Mouse (Mus musculus) urinary bladder, postnatal 25 days (tissue): ENCODE measurements around the gene Inafm1.
"Not testable (repeated sequence)": the region's sequence is repeated elsewhere in the genome, so short reads cannot be mapped to it uniquely, and the experiment has no call there.

Source experiments
- DNase-seq: peaks from one replicate; pipeline ENCODE4 v3.0.0; 2022; ENCODE audit warnings: low spot score

Inafm1 gene

GRCm38 (mm10) chr7:16297616-16298015 is 24.2 kb upstream of the Inafm1 start:
- no peak for DNase-seq

DNA sequence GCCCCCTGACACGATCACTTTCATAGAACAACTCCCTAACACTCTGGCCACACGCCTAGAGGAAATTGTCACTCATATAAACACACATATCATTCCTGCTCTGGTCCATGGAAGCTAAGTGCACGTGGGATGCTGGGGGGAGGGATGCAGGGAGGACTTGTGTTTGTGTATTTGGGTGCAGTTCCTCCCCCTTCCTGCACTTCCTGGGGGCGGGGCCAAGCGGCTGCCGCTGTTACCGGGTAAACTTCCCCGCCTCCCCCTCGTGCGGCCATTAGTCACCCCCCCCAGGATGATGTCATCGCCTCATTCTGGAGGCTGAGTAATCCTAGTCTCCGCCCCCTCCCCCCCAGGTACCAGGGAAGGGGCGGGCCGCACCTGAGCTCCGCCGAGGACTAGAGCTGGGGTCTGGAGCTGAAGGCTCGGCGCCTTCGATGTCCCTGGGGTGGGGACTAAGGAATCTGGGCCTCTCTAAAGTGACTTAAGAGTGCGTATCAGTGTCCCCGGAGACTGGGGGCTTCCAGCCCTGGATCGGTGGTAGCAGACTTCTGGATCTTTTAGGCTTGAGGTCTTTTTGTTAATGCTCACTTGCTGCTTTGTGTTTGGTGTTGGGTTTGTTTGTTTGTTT is 23.5 kb upstream of the Inafm1 start:
- peak; percentile 89 for DNase-seq

DNA sequence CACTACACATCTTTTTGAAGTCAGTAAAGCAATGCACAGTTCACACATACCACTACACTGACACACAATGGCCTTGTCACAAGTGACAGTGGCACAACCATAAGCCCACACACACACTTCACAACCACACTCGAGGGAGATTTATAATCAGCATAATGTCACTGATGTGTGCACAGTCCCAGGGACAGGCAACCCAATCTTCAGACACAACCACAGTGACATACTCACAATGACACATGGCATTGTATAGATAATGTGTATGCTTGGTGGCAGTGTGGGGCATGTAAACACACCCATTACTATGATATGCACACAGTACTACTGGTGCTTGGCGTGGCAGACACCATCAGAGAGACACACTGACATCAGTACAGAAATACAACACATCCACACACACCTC is 22.7 kb upstream of the Inafm1 start:
- DNase-seq, result no peak

DNA sequence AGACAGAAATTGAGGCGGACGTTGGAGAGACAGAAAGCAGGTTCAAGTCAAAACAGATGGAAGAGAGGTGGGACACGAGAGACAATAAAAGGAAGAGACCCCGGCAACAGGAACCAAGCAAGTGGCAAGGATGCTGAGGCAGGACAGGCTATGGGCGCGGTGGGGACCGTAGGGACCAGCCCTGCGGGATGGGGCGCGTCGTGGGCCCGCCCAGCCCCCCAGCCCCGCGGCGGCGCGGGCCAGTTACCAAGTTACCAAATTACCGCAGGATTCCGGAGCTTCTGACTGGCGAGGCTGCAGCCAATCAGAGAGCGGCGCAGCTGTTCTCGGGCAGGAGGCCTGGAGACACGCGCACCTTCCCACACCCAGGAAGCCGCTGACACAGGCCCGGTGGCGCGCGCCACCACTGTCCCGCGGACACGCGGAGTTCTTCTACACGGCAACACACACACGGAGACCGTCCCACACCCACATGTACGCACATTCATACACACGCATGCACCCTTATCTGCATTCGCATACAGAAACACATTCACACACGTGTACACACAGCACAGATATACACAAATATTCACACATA is 22.0 kb upstream of the Inafm1 start:
- peak; percentile 64 for DNase-seq

- DNase-seq, result peak; percentile 92
Measured at GRCm38 (mm10) chr7:16294837-16295236, 21.4 kb upstream of the Inafm1 start.

DNA sequence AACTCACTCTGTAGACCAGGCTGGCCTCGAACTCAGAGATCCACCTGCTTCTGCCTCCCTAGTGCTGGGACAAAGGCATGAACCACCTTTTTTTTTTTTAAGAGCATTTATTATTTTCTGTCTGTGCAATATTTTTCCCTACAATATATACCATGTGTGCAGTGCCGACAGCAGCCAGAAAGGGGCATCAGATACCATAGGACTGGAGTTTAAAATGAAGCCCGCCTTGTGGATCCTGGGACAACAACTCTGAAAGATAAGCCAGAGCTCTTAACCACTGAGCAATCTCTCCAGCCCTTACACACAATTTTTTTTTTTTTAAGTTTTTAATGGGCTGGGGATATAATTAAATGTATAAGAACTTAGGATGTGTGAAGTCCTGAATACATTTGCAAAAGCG is 20.9 kb upstream of the Inafm1 start:
- no peak for DNase-seq

DNA sequence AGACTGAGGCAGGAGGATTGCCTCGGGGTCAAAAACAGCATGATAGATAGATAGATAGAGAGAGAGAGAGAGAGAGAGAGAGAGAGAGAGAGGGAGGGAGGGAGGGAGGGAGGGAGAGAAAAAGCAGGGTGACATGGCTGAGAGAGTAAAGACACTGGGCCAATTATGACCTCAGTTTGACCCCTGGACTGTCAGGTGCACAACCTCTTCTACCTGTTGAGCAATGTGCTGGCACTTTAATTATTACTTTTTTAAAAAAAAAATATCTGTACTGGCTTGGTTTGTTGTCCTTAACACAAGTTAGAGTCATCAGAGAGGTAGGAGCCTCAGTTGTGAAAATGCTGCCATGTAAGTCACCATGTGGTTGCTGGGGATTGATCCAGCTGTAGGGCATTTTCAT is 14.4 kb upstream of the Inafm1 start:
- DNase-seq, result no peak

GRCm38 (mm10) chr7:16287016-16287415 is 13.6 kb upstream of the Inafm1 start:
- DNase-seq, result no peak

GRCm38 (mm10) chr7:16286026-16286961 is 12.9 kb upstream of the Inafm1 start, which contains the start of gene Ccdc9:
Ccdc9 (minus strand) TSS chr7:16286795.
- DNase-seq, result peak; percentile 100

- peak; percentile 72 for DNase-seq
Measured at GRCm38 (mm10) chr7:16285450-16286025, 12.1 kb upstream of the Inafm1 start.

DNA sequence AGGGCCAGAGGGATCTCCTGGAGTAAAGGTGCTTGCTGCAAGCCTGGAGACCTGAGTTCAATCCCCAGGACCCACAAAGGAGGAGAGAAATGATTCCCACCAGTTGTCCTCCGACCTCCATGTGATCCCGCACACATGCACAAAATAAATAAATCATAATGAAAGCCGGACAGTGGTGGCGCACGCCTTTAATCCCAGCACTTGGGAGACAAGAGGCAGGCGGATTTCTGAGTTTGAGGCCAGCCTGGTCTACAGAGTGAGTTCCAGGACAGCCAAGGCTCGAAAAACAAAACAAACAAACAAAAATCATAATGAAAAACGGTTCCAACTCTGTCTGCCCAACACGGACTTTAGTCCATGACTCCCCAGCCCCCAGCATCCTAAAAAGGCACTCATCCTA is 11.5 kb upstream of the Inafm1 start:
- DNase-seq, result no peak

DNA sequence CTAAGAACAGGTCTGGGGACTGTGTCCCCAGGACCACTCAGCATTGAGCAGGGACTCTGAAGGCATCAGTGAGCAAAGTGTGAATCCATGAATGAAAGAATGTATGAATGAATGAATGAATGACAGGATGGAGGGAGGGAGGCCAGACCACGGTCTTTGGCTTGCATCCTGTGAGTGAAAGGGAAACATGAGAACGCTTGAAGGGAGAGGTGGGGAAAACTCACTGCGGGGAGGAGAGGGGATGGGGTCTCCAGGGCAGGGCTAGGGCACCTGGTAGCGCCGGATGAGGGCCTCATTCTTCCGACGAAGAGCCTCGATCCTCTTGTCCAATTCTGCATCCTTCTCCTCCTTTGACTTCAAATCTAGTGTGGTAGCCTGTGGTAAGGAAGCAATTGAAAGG is 10.6 kb upstream of the Inafm1 start:
- no peak for DNase-seq

DNA sequence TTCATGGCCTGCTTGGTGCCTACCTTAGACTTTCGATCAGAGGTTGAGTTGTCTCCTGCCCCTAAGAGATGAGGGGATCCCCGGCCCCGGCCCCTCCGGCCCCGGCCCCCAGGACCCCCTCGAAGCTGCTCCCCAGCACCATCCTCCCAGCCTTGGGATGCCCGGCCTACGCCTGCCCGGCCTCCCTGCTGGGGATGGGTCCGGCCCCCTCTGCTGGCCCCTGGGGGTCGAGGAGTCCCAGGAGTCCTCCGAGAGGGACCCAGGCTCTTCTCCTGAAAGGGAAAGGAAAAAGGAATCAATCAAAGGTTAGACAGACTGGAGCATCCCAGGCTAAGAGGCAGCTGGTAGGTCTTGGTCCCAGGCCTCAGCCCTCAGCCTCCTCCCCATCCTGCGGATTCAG is 8.9 kb upstream of the Inafm1 start:
- DNase-seq, result no peak

DNA sequence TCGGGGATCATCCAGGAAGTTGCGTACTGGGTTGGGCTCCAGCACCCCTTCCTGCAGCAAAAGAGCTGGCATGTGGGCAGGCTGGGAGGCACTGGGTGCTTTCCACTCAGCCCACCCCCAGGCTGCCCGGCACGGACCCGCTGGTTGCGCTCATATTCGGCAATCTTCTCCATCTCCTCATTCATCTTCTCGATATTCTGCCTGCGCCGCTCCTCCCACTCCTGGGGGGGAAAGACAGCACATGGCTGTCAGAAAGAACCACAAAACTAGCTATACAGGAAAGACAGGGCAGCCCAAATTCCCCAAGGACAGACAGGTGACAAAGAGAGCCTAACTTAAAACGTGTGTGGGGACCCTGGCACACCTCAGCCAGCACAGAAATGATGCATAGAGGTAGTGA is 7.3 kb upstream of the Inafm1 start:
- DNase-seq, result no peak

DNA sequence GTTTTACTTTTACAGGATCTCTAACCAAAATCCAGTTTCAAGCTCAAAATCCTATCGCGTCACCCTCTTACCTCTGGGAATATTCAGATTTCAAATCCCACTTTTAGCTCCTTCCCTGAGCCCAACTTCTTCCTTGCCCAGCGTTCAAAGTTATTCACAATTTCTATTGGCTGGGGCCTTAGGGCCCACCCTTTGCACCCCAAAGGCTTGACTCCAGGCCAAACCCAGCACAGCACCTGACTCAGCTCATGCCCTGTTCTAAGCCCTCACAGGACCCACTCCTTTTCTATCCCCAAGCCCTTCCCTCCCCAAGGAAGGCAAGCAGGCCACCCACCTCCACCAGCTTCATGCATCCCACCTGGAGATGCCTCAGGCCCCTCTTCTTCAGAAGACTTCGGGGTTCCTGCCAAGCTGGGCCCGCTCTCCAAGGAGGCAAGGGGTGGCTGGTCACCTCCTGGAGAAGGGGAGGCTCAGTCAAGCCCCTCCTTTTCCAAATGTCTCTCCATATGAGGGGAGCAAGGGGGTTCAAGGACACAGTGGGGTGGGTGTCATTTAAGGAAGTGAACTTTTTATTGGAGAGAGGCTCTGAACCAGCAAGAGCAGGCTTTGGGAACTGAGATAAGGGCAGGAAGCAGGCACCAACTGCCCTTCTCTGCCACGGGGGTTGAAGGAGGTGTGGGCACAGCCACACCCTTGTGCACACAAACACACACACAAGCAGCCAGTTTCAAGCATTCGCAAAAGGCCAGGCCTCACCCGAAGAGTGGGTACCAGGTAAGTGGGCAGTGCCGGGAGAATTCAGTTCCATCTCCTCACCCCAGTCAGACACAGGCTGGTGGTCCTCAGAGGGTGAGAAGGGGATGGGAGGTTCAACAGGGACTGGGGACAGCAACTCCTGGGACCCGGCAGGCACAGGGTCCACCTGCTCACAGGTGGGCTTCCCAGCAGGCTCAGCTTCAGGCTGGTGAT is 1.8 kb upstream of the Inafm1 start:
- DNase-seq, result no peak

DNA sequence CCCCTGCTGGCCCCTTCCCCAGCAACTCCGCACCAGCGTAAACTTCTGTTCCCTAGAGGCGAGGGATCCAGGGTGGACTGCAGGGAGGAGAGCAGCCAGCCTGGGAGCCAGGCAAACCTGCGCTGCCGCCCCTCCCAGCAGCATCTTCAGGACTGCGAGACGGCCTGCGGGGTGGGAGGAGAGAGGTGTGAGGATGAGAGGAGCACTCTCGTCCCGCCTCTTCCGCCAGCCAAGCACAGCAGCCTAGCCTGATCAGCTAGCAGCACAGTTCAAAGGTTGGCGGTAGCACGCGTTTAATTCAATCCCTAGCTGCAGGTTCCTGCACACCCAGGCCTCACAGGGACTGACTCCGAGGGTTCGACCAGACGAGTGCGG is 336 bp upstream of the Inafm1 start:
- DNase-seq, result no peak

DNA sequence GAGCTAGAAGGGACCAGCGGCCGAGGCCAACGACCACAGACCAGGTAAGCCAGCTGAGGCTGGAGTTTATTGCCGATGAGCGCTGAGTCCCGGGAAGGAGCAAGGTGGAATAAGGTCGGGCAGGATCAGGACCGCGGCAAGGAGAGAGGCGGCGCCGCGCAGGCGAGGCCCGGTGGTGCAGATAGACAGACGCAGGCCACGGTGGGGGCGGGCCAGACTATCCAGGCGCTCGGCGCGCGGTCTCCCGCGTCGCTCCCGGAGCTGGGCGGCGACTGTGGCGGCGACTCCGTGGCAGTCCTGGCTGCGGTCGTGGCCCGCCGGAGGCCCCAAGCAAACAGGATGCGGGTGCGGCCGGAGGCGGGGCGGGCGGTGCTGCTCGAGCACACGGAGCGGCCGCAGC is 736 bp downstream of the Inafm1 start:
- DNase-seq, result peak; percentile 55

GRCm38 (mm10) chr7:16271139-16271538 is 2.3 kb downstream of the Inafm1 start:
- DNase-seq, result no peak

- not testable (repeated sequence) for DNase-seq
Measured at GRCm38 (mm10) chr7:16266593-16266992, 6.8 kb downstream of the Inafm1 start.

GRCm38 (mm10) chr7:16265856-16266255 is 7.6 kb downstream of the Inafm1 start:
- no peak for DNase-seq

DNA sequence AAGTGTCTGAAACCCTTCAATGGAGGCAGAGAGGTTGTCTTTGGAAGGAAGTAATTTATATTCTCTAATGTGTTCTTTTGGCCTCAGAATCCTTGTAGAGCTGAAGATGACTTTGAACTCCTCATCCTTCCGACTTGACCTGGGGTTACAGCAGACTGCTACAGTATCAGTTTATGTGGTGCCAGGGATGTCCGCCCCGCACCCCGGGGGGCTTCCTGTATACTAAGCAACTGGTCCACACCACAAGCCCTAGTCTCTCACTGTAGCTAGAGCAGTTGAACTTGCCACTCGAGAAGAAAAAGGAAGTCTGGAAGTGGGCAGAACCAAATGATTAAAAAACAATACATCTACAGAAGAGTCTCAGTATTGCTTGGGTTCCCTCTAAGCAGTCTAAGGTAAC is 9.6 kb downstream of the Inafm1 start:
- DNase-seq, result no peak
